Mouse (Mus musculus): ENCODE results near the gene Pctp. TPM values are rescaled to one million over a fixed set of nuclear protein-coding genes. Genes with fewer than 3 reads are reported as not detected.

Pctp gene
- polyA plus RNA-seq, 1 experiment from 2014 or later: 8.3 TPM

- H3K9ac ChIP-seq (ENCODE audit: low read length): no peak overlapping the region
- no peak overlapping the region for H3K4me3 ChIP-seq (ENCODE audit: low read depth, low read length)
- WGBS: 92% methylated on average over 5 of the region's 5 CpGs
- no peaks in the 10 kb centered on the region for H3K27me3 ChIP-seq (ENCODE audit: control insufficient read depth, insufficient read depth, low read length)
- no peaks in the 10 kb centered on the region for H3K36me3 ChIP-seq (ENCODE audit: control insufficient read depth, insufficient read depth, low read length)
- ATAC-seq (ENCODE audit: low FRiP score) (no peak), DNase-seq (ENCODE audit: low spot score, missing footprints) (peak; percentile 41)
- no peaks in the 10 kb centered on the region for H3K9me3 ChIP-seq (ENCODE audit: control insufficient read depth, low read length)
- H3K4me1 ChIP-seq (ENCODE audit: control insufficient read depth, insufficient read depth, low read length): peaks cover 14% of the 10 kb centered on the region
- H3K27ac ChIP-seq (ENCODE audit: low read depth, low read length): no peak overlapping the region
- H3K4me2 ChIP-seq: no peak overlapping the region
These were observed 26.3 kb downstream of the Pctp start for GRCm38 (mm10) chr11:89976361-89976760.

- ATAC-seq (ENCODE audit: low FRiP score) (no peak), DNase-seq (ENCODE audit: low spot score, missing footprints) (peak; percentile 65)
- Histone ChIP-seq H3K36me3 (ENCODE audit: control insufficient read depth, insufficient read depth, low read length) (no peaks in the 10 kb centered on the region), H3K9ac (ENCODE audit: low read length) (no peak overlapping the region), H3K9me3 (ENCODE audit: control insufficient read depth, low read length) (no peaks in the 10 kb centered on the region), H3K4me1 (ENCODE audit: control insufficient read depth, insufficient read depth, low read length) (no peaks in the 10 kb centered on the region), H3K27ac (ENCODE audit: low read depth, low read length) (no peak overlapping the region), H3K4me2 (no peak overlapping the region), H3K4me3 (ENCODE audit: low read depth, low read length) (no peak overlapping the region), H3K27me3 (ENCODE audit: control insufficient read depth, insufficient read depth, low read length) (no peaks in the 10 kb centered on the region)
- WGBS: 75% methylated on average over 3 of the region's 3 CpGs
These were observed 31.4 kb downstream of the Pctp start for GRCm38 (mm10) chr11:89971296-89971695.

GRCm38 (mm10) chr11:89970726-89971125, 32.0 kb downstream of the Pctp start:
- ATAC-seq (ENCODE audit: low FRiP score) (no peak), DNase-seq (ENCODE audit: low spot score, missing footprints) (peak; percentile 59)
- H3K27ac ChIP-seq (ENCODE audit: low read depth, low read length): no peak overlapping the region
- no peaks in the 10 kb centered on the region for H3K36me3 ChIP-seq (ENCODE audit: control insufficient read depth, insufficient read depth, low read length)
- no peaks in the 10 kb centered on the region for H3K27me3 ChIP-seq (ENCODE audit: control insufficient read depth, insufficient read depth, low read length)
- H3K4me2 ChIP-seq: no peak overlapping the region
- WGBS: 77% methylated on average over 4 of the region's 4 CpGs
- H3K4me3 ChIP-seq (ENCODE audit: low read depth, low read length): no peak overlapping the region
- H3K9ac ChIP-seq (ENCODE audit: low read length): no peak overlapping the region
- no peaks in the 10 kb centered on the region for H3K9me3 ChIP-seq (ENCODE audit: control insufficient read depth, low read length)
- no peaks in the 10 kb centered on the region for H3K4me1 ChIP-seq (ENCODE audit: control insufficient read depth, insufficient read depth, low read length)

GRCm38 (mm10) chr11:89969131-89969530, 33.6 kb downstream of the Pctp start:
- no peaks in the 10 kb centered on the region for H3K9me3 ChIP-seq (ENCODE audit: control insufficient read depth, low read length)
- WGBS: 82% methylated on average over 4 of the region's 4 CpGs
- no peak for ATAC-seq (ENCODE audit: low FRiP score)

GRCm38 (mm10) chr11:89950691-89951270, 51.9 kb downstream of the Pctp start:
- H3K27me3 ChIP-seq (ENCODE audit: control insufficient read depth, insufficient read depth, low read length): no peaks in the 10 kb centered on the region
- H3K9ac ChIP-seq (ENCODE audit: low read length): no peak overlapping the region
- no peaks in the 10 kb centered on the region for H3K36me3 ChIP-seq (ENCODE audit: control insufficient read depth, insufficient read depth, low read length)
- no peak overlapping the region for H3K4me3 ChIP-seq (ENCODE audit: low read depth, low read length)
- H3K9me3 ChIP-seq (ENCODE audit: control insufficient read depth, low read length): no peaks in the 10 kb centered on the region
- 81% methylated on average over 3 of the region's 3 CpGs for WGBS
- H3K4me1 ChIP-seq (ENCODE audit: control insufficient read depth, insufficient read depth, low read length): no peaks in the 10 kb centered on the region
- no peak for ATAC-seq (ENCODE audit: low FRiP score)
- no peak overlapping the region for H3K27ac ChIP-seq (ENCODE audit: low read depth, low read length)
- no peak for DNase-seq (ENCODE audit: low spot score, missing footprints)
- H3K4me2 ChIP-seq: no peak overlapping the region

More at GRCm38 (mm10) chr11:89969131-89969530, 33.6 kb downstream of the Pctp start:
- no peaks in the 10 kb centered on the region for H3K4me1 ChIP-seq (ENCODE audit: control insufficient read depth, insufficient read depth, low read length)
- H3K27ac ChIP-seq (ENCODE audit: low read depth, low read length): no peak overlapping the region
- H3K4me3 ChIP-seq (ENCODE audit: low read depth, low read length): no peak overlapping the region
- no peak overlapping the region for H3K4me2 ChIP-seq
- no peaks in the 10 kb centered on the region for H3K36me3 ChIP-seq (ENCODE audit: control insufficient read depth, insufficient read depth, low read length)
- H3K9ac ChIP-seq (ENCODE audit: low read length): no peak overlapping the region
- no peaks in the 10 kb centered on the region for H3K27me3 ChIP-seq (ENCODE audit: control insufficient read depth, insufficient read depth, low read length)
- peak; percentile 35 for DNase-seq (ENCODE audit: low spot score, missing footprints)

GRCm38 (mm10) chr11:89947806-89948205, 54.9 kb downstream of the Pctp start:
- no peak for ATAC-seq (ENCODE audit: low FRiP score)
- DNase-seq (ENCODE audit: low spot score, missing footprints): no peak
- Histone ChIP-seq H3K27me3 (ENCODE audit: control insufficient read depth, insufficient read depth, low read length) (no peaks in the 10 kb centered on the region), H3K36me3 (ENCODE audit: control insufficient read depth, insufficient read depth, low read length) (no peaks in the 10 kb centered on the region), H3K4me1 (ENCODE audit: control insufficient read depth, insufficient read depth, low read length) (no peaks in the 10 kb centered on the region), H3K9me3 (ENCODE audit: control insufficient read depth, low read length) (no peaks in the 10 kb centered on the region), H3K9ac (ENCODE audit: low read length) (no peak overlapping the region), H3K4me3 (ENCODE audit: low read depth, low read length) (no peak overlapping the region), H3K4me2 (no peak overlapping the region), H3K27ac (ENCODE audit: low read depth, low read length) (no peak overlapping the region)
- 91% methylated on average over 4 of the region's 4 CpGs for WGBS

- H3K9ac ChIP-seq (ENCODE audit: low read length): no peak overlapping the region
- no peak overlapping the region for H3K27ac ChIP-seq (ENCODE audit: low read depth, low read length)
- no peak for ATAC-seq (ENCODE audit: low FRiP score)
- no peaks in the 10 kb centered on the region for H3K27me3 ChIP-seq (ENCODE audit: control insufficient read depth, insufficient read depth, low read length)
- H3K9me3 ChIP-seq (ENCODE audit: control insufficient read depth, low read length): no peaks in the 10 kb centered on the region
- H3K36me3 ChIP-seq (ENCODE audit: control insufficient read depth, insufficient read depth, low read length): no peaks in the 10 kb centered on the region
- no peaks in the 10 kb centered on the region for H3K4me1 ChIP-seq (ENCODE audit: control insufficient read depth, insufficient read depth, low read length)
- DNase-seq (ENCODE audit: low spot score, missing footprints): no peak
- WGBS: 91% methylated on average over 8 of the region's 8 CpGs
- no peak overlapping the region for H3K4me2 ChIP-seq
- no peak overlapping the region for H3K4me3 ChIP-seq (ENCODE audit: low read depth, low read length)
These were observed 57.5 kb downstream of the Pctp start for GRCm38 (mm10) chr11:89945159-89945558.

GRCm38 (mm10) chr11:89937241-89937640, 65.5 kb downstream of the Pctp start:
- 46% methylated on average over 7 of the region's 7 CpGs for whole genome bisulfite sequencing
- DNase-seq (ENCODE audit: low spot score, missing footprints) (no peak), ATAC-seq (ENCODE audit: low FRiP score) (no peak)
- Histone ChIP-seq H3K9ac (ENCODE audit: low read length) (no peak overlapping the region), H3K4me1 (ENCODE audit: control insufficient read depth, insufficient read depth, low read length) (no peaks in the 10 kb centered on the region), H3K9me3 (ENCODE audit: control insufficient read depth, low read length) (no peaks in the 10 kb centered on the region), H3K4me2 (no peak overlapping the region), H3K36me3 (ENCODE audit: control insufficient read depth, insufficient read depth, low read length) (no peaks in the 10 kb centered on the region), H3K27me3 (ENCODE audit: control insufficient read depth, insufficient read depth, low read length) (no peaks in the 10 kb centered on the region), H3K27ac (ENCODE audit: low read depth, low read length) (no peak overlapping the region), H3K4me3 (ENCODE audit: low read depth, low read length) (no peak overlapping the region)
